ENCODE assay signal across 26 mouse cellular contexts in the genomic region with DNA sequence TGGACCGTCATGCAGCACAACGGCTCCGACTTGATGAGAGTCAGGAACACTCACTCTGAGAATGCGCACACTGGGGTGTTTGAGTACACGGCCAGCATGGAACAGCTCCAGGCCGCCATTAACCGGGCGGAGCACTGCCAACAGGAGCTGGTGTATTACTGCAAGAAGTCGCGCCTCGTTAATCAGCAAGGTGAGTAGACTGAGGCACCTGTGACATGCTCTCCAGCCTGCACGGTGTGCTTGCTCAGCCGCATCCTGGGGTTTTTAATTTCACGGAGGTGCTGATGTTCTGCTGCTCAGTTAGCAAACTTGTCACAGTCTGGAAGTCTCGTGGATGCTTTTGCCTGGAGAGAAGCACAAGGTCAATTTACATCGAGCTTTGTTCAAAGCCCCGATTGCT.
A peak's percentile ranks its signal among the peaks of the same experiment; 100 is the strongest.
DNase-seq lines count a peak whose midpoint lies in the region; TF ChIP-seq lines count a peak whose summit lies in the region.
"Had no signal": no experiment of that assay in that cellular context is flagged by ENCODE, and none has a peak within 500 bp of the region (broad histone marks: within the 10 kb centered on the region; RNA-seq: fewer than 3 reads in every experiment).

No protein-coding gene starts in this region.

- no peak overlapping the region for H3K27ac ChIP-seq in kidney, adult 2 months (ENCODE audit: insufficient read depth, low read depth, low read length)
- H3K27ac ChIP-seq: embryonic facial prominence, embryonic 12.5 days; heart, adult 2 months; heart, embryonic 13.5 days; hindbrain, embryonic 14.5 days; left cerebral cortex, adult 2 months; limb, embryonic 12.5 days; liver, embryonic 15.5 days; lung, embryonic 15.5 days; midbrain, embryonic 13.5 days; neural tube, embryonic 13.5 days had no signal

- no peaks in the 10 kb centered on the region for H3K27me3 ChIP-seq in kidney, adult 2 months (replicated peaks; ENCODE audit: control insufficient read depth, insufficient read depth, low read length)
- H3K27me3 ChIP-seq: embryonic facial prominence, embryonic 12.5 days; heart, embryonic 13.5 days; limb, embryonic 12.5 days; liver, embryonic 15.5 days; lung, embryonic 15.5 days; midbrain, embryonic 13.5 days; neural tube, embryonic 13.5 days; Patski had no signal

- TF ChIP-seq CTCF in kidney, adult 2 months (conservative IDR thresholded peaks at IDR 0.05; ENCODE audit: insufficient read depth, insufficient read length, low read depth, low read length): no peak

- no peaks in the 10 kb centered on the region for H3K4me1 ChIP-seq in kidney, adult 2 months (ENCODE audit: control insufficient read depth, insufficient read depth, low read length)
- H3K4me1 ChIP-seq: embryonic facial prominence, embryonic 12.5 days; heart, embryonic 13.5 days; limb, embryonic 12.5 days; liver, embryonic 15.5 days; lung, embryonic 15.5 days; midbrain, embryonic 13.5 days; neural tube, embryonic 13.5 days had no signal

- DNase-seq in cerebellum, adult 11-12 months: peak; percentile 6
- DNase-seq in cerebellum, adult 18-20 months: no peak
- DNase-seq in kidney, adult 2 months: peak; percentile 10
- DNase-seq in kidney, adult 9 months: no peak
- DNase-seq in R1 (ENCODE audit: low read depth, low spot score): peak; percentile 34
- peak; percentile 1 to 15 for DNase-seq in kidney, postnatal 36 days
- no peak for DNase-seq in embryo, embryonic 9.5 days (ENCODE audit: extremely low spot score)
- DNase-seq: adrenal gland, adult 2 months; adrenal gland, postnatal 36 days; cerebellum, postnatal 36 days; gastrocnemius, postnatal 25 days; heart, adult 2 months; heart, postnatal 10 days; right cerebral cortex, postnatal 4 days; thymus, adult 2 months; thymus, postnatal 36 days had no signal

- no peak overlapping the region for H3K4me3 ChIP-seq in kidney, adult 2 months (ENCODE audit: insufficient read depth, low read depth, low read length)
- H3K4me3 ChIP-seq: embryonic facial prominence, embryonic 12.5 days; heart, adult 2 months; heart, embryonic 13.5 days; left cerebral cortex, adult 2 months; limb, embryonic 12.5 days; liver, embryonic 15.5 days; lung, embryonic 15.5 days; midbrain, embryonic 13.5 days; neural tube, embryonic 13.5 days had no signal

- no peak for TF ChIP-seq POLR2A in kidney, adult 2 months (IDR thresholded peaks at IDR 0.05; ENCODE audit: low read depth, low read length)

- no peaks in the 10 kb centered on the region for H3K36me3 ChIP-seq in kidney, adult 2 months (ENCODE audit: control insufficient read depth, insufficient read depth, low read length)
- H3K36me3 ChIP-seq: embryonic facial prominence, embryonic 12.5 days; heart, embryonic 13.5 days; limb, embryonic 12.5 days; liver, embryonic 15.5 days; lung, embryonic 15.5 days; midbrain, embryonic 13.5 days; neural tube, embryonic 13.5 days had no signal

- WGBS in kidney, adult 2 months: 56% methylated on average over 17 of the region's 17 CpGs

Comparison
In these comparisons a context has a peak if more than half of its experiments do, and no peak if none do; other contexts are left out.
1. DNase-seq: peak in cerebellum, adult 11-12 months (single experiment), kidney, adult 2 months (single experiment), R1 (single experiment) and kidney, postnatal 36 days (2 of 2); none in cerebellum, adult 18-20 months (0 of 2), kidney, adult 9 months (single experiment) and embryo, embryonic 9.5 days (single experiment).